Mouse (Mus musculus) layer of hippocampus, adult 9-11 months (tissue): ENCODE results near the gene Elf2.
"Not testable (repeated sequence)": the region's sequence is repeated elsewhere in the genome, so short reads cannot be mapped to it uniquely, and the experiment has no call there.

Experiments
- DNase-seq: peaks from one replicate; pipeline ENCODE4 v3.0.0; 2022

The Elf2 gene

GRCm38 (mm10) chr3:51327429-51327797 is 13.1 kb downstream of the Elf2 start:
- DNase-seq: no peak

- peak; percentile 63 for DNase-seq
Observed at GRCm38 (mm10) chr3:51326664-51327428, 13.6 kb downstream of the Elf2 start.

- DNase-seq: no peak
Observed at GRCm38 (mm10) chr3:51325475-51325874, 15.0 kb downstream of the Elf2 start.

GRCm38 (mm10) chr3:51323006-51323405 is 17.5 kb downstream of the Elf2 start:
- no peak for DNase-seq

GRCm38 (mm10) chr3:51322326-51322725 is 18.1 kb downstream of the Elf2 start:
- no peak for DNase-seq

GRCm38 (mm10) chr3:51321141-51321540 is 19.3 kb downstream of the Elf2 start:
- no peak for DNase-seq

GRCm38 (mm10) chr3:51318053-51318452 is 22.4 kb downstream of the Elf2 start:
- DNase-seq: not testable (repeated sequence)

- no peak for DNase-seq
Observed at GRCm38 (mm10) chr3:51316876-51317275, 23.6 kb downstream of the Elf2 start.

GRCm38 (mm10) chr3:51311638-51312037 is 28.8 kb downstream of the Elf2 start:
- DNase-seq: no peak

GRCm38 (mm10) chr3:51310098-51310497 is 30.4 kb downstream of the Elf2 start:
- DNase-seq: no peak

- no peak for DNase-seq
Observed at GRCm38 (mm10) chr3:51306621-51307020, 33.8 kb downstream of the Elf2 start.

- DNase-seq: no peak
Observed at GRCm38 (mm10) chr3:51305961-51306360, 34.5 kb downstream of the Elf2 start.

- no peak for DNase-seq
Observed at GRCm38 (mm10) chr3:51302971-51303476, 37.4 kb downstream of the Elf2 start.

GRCm38 (mm10) chr3:51301583-51301982 is 38.9 kb downstream of the Elf2 start:
- DNase-seq: no peak

- DNase-seq: no peak
Observed at GRCm38 (mm10) chr3:51296790-51297189, 43.7 kb downstream of the Elf2 start.

- DNase-seq: no peak
Observed at GRCm38 (mm10) chr3:51295225-51295624, 45.2 kb downstream of the Elf2 start.

- no peak for DNase-seq
Observed at GRCm38 (mm10) chr3:51294251-51294650, 46.2 kb downstream of the Elf2 start.

- peak; percentile 81 for DNase-seq
Observed at GRCm38 (mm10) chr3:51288880-51289821, 51.3 kb downstream of the Elf2 start.

GRCm38 (mm10) chr3:51284375-51284774 is 56.1 kb downstream of the Elf2 start:
- no peak for DNase-seq

GRCm38 (mm10) chr3:51281727-51282126 is 58.7 kb downstream of the Elf2 start:
- DNase-seq: no peak

- no peak for DNase-seq
Observed at GRCm38 (mm10) chr3:51278433-51278832, 62.0 kb downstream of the Elf2 start.

- peak; percentile 91 for DNase-seq
Observed at GRCm38 (mm10) chr3:51277201-51278150, 63.0 kb downstream of the Elf2 start.
